Mouse (Mus musculus): ENCODE data around the gene Ugt1a5. TPM values are rescaled to one million over a fixed set of nuclear protein-coding genes. Genes with fewer than 3 reads are reported as not detected.
"Not testable (repeated sequence)": the region's sequence is repeated elsewhere in the genome, so short reads cannot be mapped to it uniquely, and the experiment has no call there.

Gene Ugt1a5
- polyA plus RNA-seq, 1 experiment from 2014 or later = not detected

GRCm38 (mm10) chr1:88140492-88140891 lies 25.3 kb upstream of the Ugt1a5 start:
- WGBS = 44% methylated on average over 1 of the region's 1 CpGs

GRCm38 (mm10) chr1:88143966-88144675 lies 21.7 kb upstream of the Ugt1a5 start:
- not testable (repeated sequence) for ATAC-seq (ENCODE audit: low FRiP score); H3K27ac ChIP-seq; H3K4me1 ChIP-seq; H3K27me3 ChIP-seq; H3K9ac ChIP-seq; H3K36me3 ChIP-seq; H3K4me3 ChIP-seq; H3K9me3 ChIP-seq (replicated peaks); H3K4me2 ChIP-seq (replicated peaks)
- WGBS = 1% methylated on average over 5 of the region's 5 CpGs

More at GRCm38 (mm10) chr1:88140492-88140891, 25.3 kb upstream of the Ugt1a5 start:
- H3K4me1 ChIP-seq; H3K9ac ChIP-seq; ATAC-seq (ENCODE audit: low FRiP score); H3K36me3 ChIP-seq; H3K27me3 ChIP-seq; H3K9me3 ChIP-seq (replicated peaks); H3K4me3 ChIP-seq; H3K4me2 ChIP-seq (replicated peaks); H3K27ac ChIP-seq: not testable (repeated sequence)

GRCm38 (mm10) chr1:88145278-88145677 lies 20.5 kb upstream of the Ugt1a5 start:
- H3K27ac ChIP-seq; H3K4me2 ChIP-seq (replicated peaks); H3K9me3 ChIP-seq (replicated peaks); H3K36me3 ChIP-seq; H3K9ac ChIP-seq; ATAC-seq (ENCODE audit: low FRiP score); H3K4me1 ChIP-seq; H3K4me3 ChIP-seq; H3K27me3 ChIP-seq: not testable (repeated sequence)
- WGBS = 71% methylated on average over 2 of the region's 2 CpGs

- not testable (repeated sequence) for H3K36me3 ChIP-seq; H3K9me3 ChIP-seq (replicated peaks); ATAC-seq (ENCODE audit: low FRiP score); H3K4me1 ChIP-seq; H3K4me3 ChIP-seq; H3K27me3 ChIP-seq; H3K9ac ChIP-seq; H3K4me2 ChIP-seq (replicated peaks); H3K27ac ChIP-seq
- 94% methylated on average over 2 of the region's 2 CpGs for WGBS
Observed at GRCm38 (mm10) chr1:88150133-88150532, 15.7 kb upstream of the Ugt1a5 start.

GRCm38 (mm10) chr1:88158430-88158829 lies 7.4 kb upstream of the Ugt1a5 start:
- no peak for ATAC-seq (ENCODE audit: low FRiP score)
- no peak overlapping the region for H3K4me3 ChIP-seq
- no peaks in the 10 kb centered on the region for H3K27me3 ChIP-seq
- H3K9ac ChIP-seq = no peak overlapping the region
- no peak overlapping the region for H3K4me2 ChIP-seq (replicated peaks)
- no peaks in the 10 kb centered on the region for H3K9me3 ChIP-seq (replicated peaks)
- WGBS = 92% methylated on average over 2 of the region's 2 CpGs
- H3K36me3 ChIP-seq = no peaks in the 10 kb centered on the region
- H3K27ac ChIP-seq = no peak overlapping the region
- no peaks in the 10 kb centered on the region for H3K4me1 ChIP-seq

GRCm38 (mm10) chr1:88172190-88172589 lies 6.4 kb downstream of the Ugt1a5 start:
- H3K4me3 ChIP-seq; H3K36me3 ChIP-seq; ATAC-seq (ENCODE audit: low FRiP score); H3K4me1 ChIP-seq; H3K27ac ChIP-seq; H3K9ac ChIP-seq; H3K27me3 ChIP-seq; H3K4me2 ChIP-seq (replicated peaks); H3K9me3 ChIP-seq (replicated peaks): not testable (repeated sequence)
- WGBS = 83% methylated on average over 6 of the region's 7 CpGs

- no peak overlapping the region for H3K4me3 ChIP-seq
- WGBS = 77% methylated on average over 1 of the region's 1 CpGs
- peaks cover 20% of the 10 kb centered on the region for H3K9me3 ChIP-seq (replicated peaks)
- no peaks in the 10 kb centered on the region for H3K27me3 ChIP-seq
- no peaks in the 10 kb centered on the region for H3K4me1 ChIP-seq
- no peak overlapping the region for H3K9ac ChIP-seq
- H3K36me3 ChIP-seq = no peaks in the 10 kb centered on the region
- no peak for ATAC-seq (ENCODE audit: low FRiP score)
- H3K4me2 ChIP-seq (replicated peaks) = no peak overlapping the region
- H3K27ac ChIP-seq = no peak overlapping the region
Observed at GRCm38 (mm10) chr1:88179657-88180056, 13.8 kb downstream of the Ugt1a5 start.

GRCm38 (mm10) chr1:88186325-88186935 lies 20.6 kb downstream of the Ugt1a5 start:
- H3K36me3 ChIP-seq = no peaks in the 10 kb centered on the region
- ATAC-seq (ENCODE audit: low FRiP score) = no peak
- H3K4me2 ChIP-seq (replicated peaks) = no peak overlapping the region
- 0 out of 2 replicates have a peak, but pooled peaks cover 3% of the 10 kb centered on the region for H3K9me3 ChIP-seq (replicated peaks)
- no peak overlapping the region for H3K27ac ChIP-seq
- H3K9ac ChIP-seq = no peak overlapping the region
- H3K27me3 ChIP-seq = no peaks in the 10 kb centered on the region
- no peaks in the 10 kb centered on the region for H3K4me1 ChIP-seq
- WGBS = 85% methylated on average over 5 of the region's 5 CpGs
- no peak overlapping the region for H3K4me3 ChIP-seq

GRCm38 (mm10) chr1:88192136-88192535 lies 26.3 kb downstream of the Ugt1a5 start:
- WGBS = 57% methylated on average over 3 of the region's 3 CpGs
- H3K9me3 ChIP-seq (replicated peaks) = no peaks in the 10 kb centered on the region

GRCm38 (mm10) chr1:88195687-88196086 lies 29.9 kb downstream of the Ugt1a5 start:
- 86% methylated on average over 1 of the region's 1 CpGs for WGBS
- Histone ChIP-seq H3K9me3 (replicated peaks) (no peaks in the 10 kb centered on the region), H3K36me3 (no peaks in the 10 kb centered on the region), H3K9ac (no peak overlapping the region), H3K27me3 (no peaks in the 10 kb centered on the region), H3K4me3 (no peak overlapping the region), H3K27ac (no peak overlapping the region), H3K4me1 (no peaks in the 10 kb centered on the region), H3K4me2 (replicated peaks) (no peak overlapping the region)
- ATAC-seq (ENCODE audit: low FRiP score) = no peak

More at GRCm38 (mm10) chr1:88192136-88192535, 26.3 kb downstream of the Ugt1a5 start:
- no peak for ATAC-seq (ENCODE audit: low FRiP score)
- Histone ChIP-seq H3K36me3 (no peaks in the 10 kb centered on the region), H3K4me2 (replicated peaks) (no peak overlapping the region), H3K27ac (no peak overlapping the region), H3K4me3 (no peak overlapping the region), H3K4me1 (no peaks in the 10 kb centered on the region), H3K9ac (no peak overlapping the region), H3K27me3 (no peaks in the 10 kb centered on the region)

GRCm38 (mm10) chr1:88197443-88197842 lies 31.6 kb downstream of the Ugt1a5 start:
- WGBS = 80% methylated on average over 3 of the region's 3 CpGs
- ATAC-seq (ENCODE audit: low FRiP score) = no peak

GRCm38 (mm10) chr1:88199996-88200395 lies 34.2 kb downstream of the Ugt1a5 start:
- WGBS = 69% methylated on average over 2 of the region's 2 CpGs
- Histone ChIP-seq H3K27ac (no peak overlapping the region), H3K27me3 (no peaks in the 10 kb centered on the region), H3K4me1 (peaks cover under 1% of the 10 kb centered on the region; the same call in 1 of the 2 replicates), H3K9ac (no peak overlapping the region), H3K4me3 (no peak overlapping the region), H3K36me3 (no peaks in the 10 kb centered on the region), H3K4me2 (replicated peaks) (no peak overlapping the region), H3K9me3 (replicated peaks) (no peaks in the 10 kb centered on the region; the same call in 1 of the 2 replicates)
- ATAC-seq (ENCODE audit: low FRiP score) = no peak

More at GRCm38 (mm10) chr1:88197443-88197842, 31.6 kb downstream of the Ugt1a5 start:
- H3K27ac ChIP-seq = no peak overlapping the region
- H3K4me2 ChIP-seq (replicated peaks) = no peak overlapping the region
- no peaks in the 10 kb centered on the region for H3K27me3 ChIP-seq
- H3K36me3 ChIP-seq = no peaks in the 10 kb centered on the region
- H3K9ac ChIP-seq = no peak overlapping the region
- H3K4me1 ChIP-seq = no peaks in the 10 kb centered on the region
- H3K4me3 ChIP-seq = no peak overlapping the region
- H3K9me3 ChIP-seq (replicated peaks) = no peaks in the 10 kb centered on the region

GRCm38 (mm10) chr1:88200456-88200855 lies 34.6 kb downstream of the Ugt1a5 start, which contains the start of gene Ugt1a2:
Gene Ugt1a2, plus strand, starts transcription at chr1:88200601.
- Histone ChIP-seq H3K9me3 (replicated peaks) (no peaks in the 10 kb centered on the region; the same call in 1 of the 2 replicates), H3K4me2 (replicated peaks) (no peak within 1 kb of the TSS), H3K27me3 (no peaks in the 10 kb centered on the region), H3K9ac (no peak within 1 kb of the TSS), H3K27ac (no peak within 1 kb of the TSS), H3K4me3 (no peak within 1 kb of the TSS), H3K36me3 (no peaks in the 10 kb centered on the region), H3K4me1 (peaks cover 6% of the 10 kb centered on the region)
- ATAC-seq (ENCODE audit: low FRiP score) = no peak
- WGBS = 91% methylated on average over 7 of the region's 7 CpGs

All from hindbrain, embryonic 12.5 days (tissue).